Mouse (Mus musculus) layer of hippocampus, adult 8-10 months (tissue): ENCODE data around the gene A430005L14Rik. TPM values are rescaled to one million over a fixed set of nuclear protein-coding genes. Genes with fewer than 3 reads are reported as not detected.

Experiments
- DNase-seq, 2 experiments: peaks; one replicate each; pipeline ENCODE4 v3.0.0; 2022; ENCODE audit warnings: low spot score in 2 of 2
- total RNA-seq, 4 experiments: library from RNA; stranded (reverse); gene quantifications; 2 replicates each; pipeline ENCODE4 v1.2.4; 2022

The A430005L14Rik gene
- total RNA-seq, 4 experiments from 2014 or later = 20.9 to 24.5 (median 23.3) TPM

DNA sequence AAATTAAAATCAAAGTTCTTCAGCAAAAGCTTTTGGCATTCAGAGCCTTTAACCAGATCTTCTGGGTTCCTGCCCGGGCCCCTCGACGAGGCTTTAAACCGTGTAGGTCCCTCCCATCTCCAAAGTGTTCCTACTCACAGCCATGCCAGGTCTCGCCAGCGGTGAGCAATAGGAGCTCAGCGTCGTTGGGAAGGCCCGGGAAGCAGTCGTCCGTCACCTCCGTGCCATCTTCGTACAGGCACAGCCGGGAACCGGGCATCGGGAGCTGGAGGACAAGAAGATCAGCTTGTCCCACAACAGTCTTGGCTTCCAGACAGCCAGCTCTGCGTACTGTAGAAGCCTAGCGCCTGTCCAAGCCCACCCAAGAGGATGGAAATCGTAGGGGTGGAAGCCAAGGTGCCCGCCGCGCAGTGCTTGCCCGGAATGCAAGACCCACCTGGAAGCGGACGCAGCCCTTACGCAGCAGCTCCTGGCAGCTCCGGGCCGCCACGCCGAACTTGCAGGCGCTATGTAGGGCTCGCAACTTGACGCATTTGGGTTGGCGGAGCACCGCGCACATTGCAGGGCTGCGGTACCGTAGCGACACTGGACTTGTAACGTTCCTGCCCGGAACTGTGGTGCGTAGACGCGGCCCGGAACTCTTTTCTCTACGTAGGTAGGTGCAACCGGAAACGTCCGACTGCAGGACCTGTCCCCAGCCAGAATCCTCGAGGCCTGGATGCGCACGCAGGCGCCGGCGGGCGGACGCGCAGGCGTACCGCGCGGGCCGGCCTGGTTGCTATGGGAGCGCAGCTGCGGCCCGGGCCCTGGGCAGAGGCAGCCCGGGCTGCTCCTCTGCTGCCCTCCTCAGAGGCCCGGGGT, 17.6 kb downstream of the A430005L14Rik start, which contains the start of the genes Dffb and Cep104:
Gene Dffb (minus strand): TSS at position 696 of the 861 bp plus-strand sequence.
Gene Cep104 (plus strand): TSS at position 764 of the 861 bp plus-strand sequence.
- peak; percentile 91 to 96 for DNase-seq

DNA sequence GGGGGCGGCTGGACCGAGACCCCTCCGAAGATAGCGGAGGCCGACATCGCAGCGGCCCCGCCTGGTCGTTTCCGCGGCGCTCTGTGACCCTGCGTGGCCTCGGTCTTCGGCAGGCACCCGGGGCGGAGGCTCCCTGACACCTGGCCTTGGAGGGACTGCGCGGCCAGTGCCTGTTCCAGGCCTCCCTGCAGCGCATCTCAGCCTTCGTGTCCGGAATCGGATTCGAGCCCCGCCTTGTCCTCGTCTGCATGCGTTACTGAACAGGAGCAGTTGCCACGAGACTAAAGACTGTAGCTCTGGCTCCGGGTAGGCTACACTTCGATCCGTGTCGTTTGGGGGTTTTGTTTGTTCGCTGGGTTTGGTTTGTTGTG, 18.2 kb downstream of the A430005L14Rik start:
- DNase-seq = peak in 1 of 2 experiments; percentile 35

DNA sequence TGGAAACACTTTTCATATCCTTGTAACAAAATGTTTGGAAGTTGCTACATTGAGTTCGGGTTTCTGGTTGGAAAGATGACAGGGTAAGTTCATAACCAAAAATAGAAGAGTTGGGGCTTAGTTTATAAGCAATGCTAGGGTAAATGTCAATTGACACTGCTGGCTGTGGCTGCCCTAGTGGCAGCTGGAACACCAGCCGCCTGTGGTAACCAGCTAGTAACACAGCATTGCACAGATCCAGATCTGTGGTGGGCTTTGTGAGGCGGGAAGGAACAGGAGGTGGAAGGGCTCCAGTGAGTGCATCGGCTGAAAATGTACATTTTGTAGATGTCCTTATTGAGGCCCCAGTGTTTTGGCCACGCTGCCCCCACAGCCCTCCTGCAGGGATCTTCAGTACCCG, 18.7 kb downstream of the A430005L14Rik start:
- no peak for DNase-seq

DNA sequence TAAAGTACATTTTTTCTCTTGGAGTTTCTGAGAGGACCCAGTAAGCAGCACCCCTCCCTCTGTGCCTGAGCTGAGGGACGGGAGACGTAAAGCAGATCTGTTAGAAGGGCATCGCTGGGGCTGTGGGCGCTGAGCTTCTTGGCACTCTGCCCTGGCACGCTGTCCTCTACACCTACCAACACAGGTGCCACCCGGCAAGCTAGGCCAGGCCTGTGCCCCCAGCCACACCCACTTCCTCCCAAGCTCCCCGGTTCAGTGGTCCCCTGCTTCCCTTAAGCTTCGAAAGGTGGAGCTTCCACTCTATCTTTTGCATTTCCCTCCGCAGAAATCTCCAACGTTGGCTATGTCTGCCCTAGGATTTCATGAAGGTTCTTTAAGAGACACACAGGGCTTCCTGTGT, 22.2 kb downstream of the A430005L14Rik start:
- DNase-seq = no peak

DNA sequence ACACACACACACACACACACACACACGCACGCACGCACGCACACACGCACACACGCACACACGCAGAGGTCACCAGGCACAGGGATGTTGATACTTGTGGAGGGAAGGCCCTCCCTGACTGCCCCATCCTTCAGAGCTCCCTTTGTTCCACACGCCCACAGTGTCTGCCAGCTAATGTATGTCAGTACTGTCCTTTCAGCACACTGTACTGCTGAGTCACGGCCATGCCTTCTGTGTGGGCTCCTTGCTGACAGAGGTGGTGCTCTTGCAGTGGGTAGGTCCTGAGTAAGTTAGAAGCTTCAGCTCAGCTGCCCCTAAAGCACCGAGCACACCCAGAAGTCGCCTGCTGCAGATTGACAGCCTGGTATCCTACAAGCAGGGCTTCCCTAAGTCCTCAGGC, 23.4 kb downstream of the A430005L14Rik start:
- no peak for DNase-seq

DNA sequence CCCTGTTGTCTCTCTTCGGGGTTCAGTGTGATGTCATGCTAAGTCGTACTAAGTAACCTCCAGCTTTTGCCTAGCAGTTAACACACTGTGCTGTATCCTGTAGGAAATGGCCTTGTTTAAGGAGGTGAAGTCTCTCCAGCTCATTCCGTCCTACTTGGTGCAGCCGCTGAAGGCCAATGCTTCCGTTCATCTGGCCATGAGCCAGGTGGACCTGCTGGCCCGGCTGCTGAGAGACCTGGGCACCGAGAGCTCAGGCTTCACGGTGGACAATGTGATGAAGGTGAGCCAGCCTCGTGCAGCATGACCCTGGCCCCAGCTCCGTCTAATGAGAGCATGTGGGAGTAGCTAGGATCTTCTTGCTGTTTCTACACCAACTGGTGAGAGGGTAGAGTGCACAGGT, 35.7 kb downstream of the A430005L14Rik start:
- no peak for DNase-seq

DNA sequence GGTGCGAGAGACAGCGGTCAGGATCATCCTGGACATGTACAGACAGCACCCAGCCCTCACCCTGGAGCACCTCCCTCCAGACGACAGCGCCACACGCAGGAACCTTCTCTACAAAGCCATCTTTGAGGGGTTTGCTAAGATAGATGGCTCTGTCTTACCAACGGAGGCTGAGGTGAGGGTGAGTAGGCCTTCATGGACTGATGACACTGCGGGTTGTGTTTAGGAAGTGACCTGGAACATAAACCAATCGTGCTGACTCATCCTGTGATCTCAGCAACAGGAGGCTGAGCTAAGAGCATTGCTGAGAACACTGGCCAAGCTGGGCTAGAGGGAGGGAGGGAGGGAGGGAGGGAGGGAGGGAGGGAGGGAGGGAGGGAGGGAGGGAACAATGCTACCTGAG, 36.5 kb downstream of the A430005L14Rik start:
- DNase-seq = no peak

DNA sequence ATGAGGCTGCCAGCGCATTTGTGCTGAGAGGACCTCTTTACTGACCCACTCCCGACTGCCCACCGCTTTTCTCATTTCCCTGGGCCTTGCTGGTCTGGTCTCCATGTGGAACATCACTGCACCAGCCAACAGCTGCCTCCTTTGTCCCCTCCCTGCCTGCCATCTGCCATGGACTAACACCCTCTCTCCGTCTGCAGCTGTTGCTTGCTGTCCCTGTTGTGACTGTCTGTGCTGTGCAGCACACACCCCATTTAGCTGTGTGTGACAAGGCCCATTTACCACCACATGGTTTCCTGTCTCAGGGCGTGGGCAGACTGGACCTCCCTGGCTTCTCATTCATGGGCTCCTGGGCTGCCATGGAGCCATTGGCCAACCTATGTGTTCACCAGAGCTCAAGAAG, 48.5 kb downstream of the A430005L14Rik start:
- no peak for DNase-seq

DNA sequence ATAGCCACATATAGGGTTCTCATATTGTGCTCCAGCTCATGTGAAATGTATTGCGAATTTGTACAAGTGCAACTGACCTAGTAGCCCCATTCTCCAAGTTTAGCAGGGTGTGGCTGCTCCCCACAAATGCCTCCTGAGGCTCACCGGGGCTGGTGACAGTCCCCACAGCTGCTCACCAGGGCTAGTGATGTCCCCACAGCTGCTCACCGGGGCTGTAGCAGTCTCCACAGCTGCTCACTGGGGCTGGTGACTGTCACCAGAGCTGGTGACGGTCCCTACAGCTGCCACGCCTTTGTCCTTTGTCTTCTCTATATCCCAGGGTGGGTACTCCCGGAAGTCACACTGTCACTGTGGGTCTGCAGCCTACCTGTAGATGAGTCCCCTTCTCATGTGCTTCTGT, 49.2 kb downstream of the A430005L14Rik start:
- no peak for DNase-seq

DNA sequence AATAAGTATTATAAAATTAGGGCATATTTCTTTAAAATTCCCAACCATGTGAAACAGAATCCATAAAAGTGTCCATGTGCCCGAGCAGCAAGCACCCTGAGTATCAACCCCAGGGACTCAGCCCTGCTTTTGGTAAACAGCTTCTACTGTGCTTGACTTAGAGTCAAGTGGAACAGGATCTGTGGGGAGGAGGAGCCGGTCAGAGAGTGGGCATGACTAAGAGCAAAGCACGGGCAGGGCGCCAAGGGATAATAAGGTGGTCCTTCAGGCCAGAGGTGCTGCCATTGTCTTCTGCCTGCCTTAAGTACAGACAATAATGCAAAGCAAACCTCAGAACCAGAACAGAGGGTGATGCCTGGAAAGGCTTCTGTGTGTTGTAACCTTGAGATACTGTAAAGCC, 50.7 kb downstream of the A430005L14Rik start:
- no peak for DNase-seq

DNA sequence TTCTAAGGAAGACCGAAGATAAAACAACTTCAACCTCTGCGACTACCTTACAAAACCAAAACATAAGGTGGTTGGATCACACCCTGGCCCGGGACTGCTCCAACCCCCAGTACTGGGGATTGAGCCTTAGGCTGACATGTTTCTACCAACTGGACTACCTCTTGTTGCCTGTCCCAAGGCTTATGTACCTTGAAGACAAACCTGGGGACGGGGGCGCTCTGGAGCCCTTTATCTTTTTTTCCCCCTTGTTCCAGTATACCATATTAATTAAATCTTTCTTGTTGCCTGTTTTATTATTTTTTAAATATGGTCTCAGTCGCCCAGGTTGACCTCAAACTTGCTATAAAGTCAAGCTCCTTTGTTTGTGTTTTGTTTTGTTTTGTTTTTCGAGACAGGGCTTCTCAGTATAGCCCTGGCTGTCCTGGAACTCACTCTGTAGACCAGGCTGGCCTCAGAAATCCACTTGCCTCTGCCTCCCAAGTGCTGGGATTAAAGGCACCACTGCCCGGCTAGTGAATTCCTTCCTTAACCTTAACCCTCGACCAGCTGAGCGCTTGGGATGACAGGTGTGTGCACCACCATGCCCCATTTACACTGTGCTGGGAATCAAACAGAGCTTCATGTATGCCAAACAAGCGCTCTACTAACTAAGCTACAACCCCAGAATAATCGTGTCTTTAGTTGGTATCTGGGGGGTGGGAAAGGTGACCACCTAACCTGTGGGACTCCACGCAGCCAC, 54.0 kb downstream of the A430005L14Rik start:
- no peak for DNase-seq

Other genes starting within 250 kb of the A430005L14Rik start
- 10 to 100 TPM; 11.6 to 17.7 (median 14.5) TPM for gene Dffb, start 17.9 kb downstream of the A430005L14Rik start, total RNA-seq
- gene Cep104, start 18.0 kb downstream of the A430005L14Rik start, total RNA-seq = 10 to 100 TPM; 29.6 to 39.3 (median 33.0) TPM
- 10 to 100 TPM; 51.4 to 75.9 (median 65.7) TPM for gene Lrrc47, start 54.5 kb downstream of the A430005L14Rik start, total RNA-seq
- gene Smim1, start 69.0 kb downstream of the A430005L14Rik start, total RNA-seq = 10 to 100 TPM in 2 of 4 experiments, 1 to 10 TPM in 2; 9.3 to 15.6 (median 11.2) TPM
- under 1 TPM; 0.85 to 0.99 (median 0.89) TPM for gene Ccdc27, start 85.4 kb downstream of the A430005L14Rik start, total RNA-seq
- 1 to 10 TPM; 1.8 to 2.9 (median 2.3) TPM for gene Trp73, start 183.0 kb downstream of the A430005L14Rik start, total RNA-seq
- gene Wrap73, start 185.1 kb downstream of the A430005L14Rik start, total RNA-seq = 10 to 100 TPM; 30.2 to 36.3 (median 32.5) TPM
- 100 to 1,000 TPM; 159 to 183 (median 167) TPM for gene Tprgl, start 203.4 kb downstream of the A430005L14Rik start, total RNA-seq
- gene Megf6, start 213.5 kb downstream of the A430005L14Rik start, total RNA-seq = 1 to 10 TPM; 5.3 to 7.2 (median 5.7) TPM